Mouse (Mus musculus) intestine, postnatal 0 days (tissue): ENCODE measurements around the gene Gast. TPM values are rescaled to one million over a fixed set of nuclear protein-coding genes. Genes with fewer than 3 reads are reported as not detected.
"Not testable (repeated sequence)": the region's sequence is repeated elsewhere in the genome, so short reads cannot be mapped to it uniquely, and the experiment has no call there.

Experiments used
- ATAC-seq: fragments of 200-750 bp; cut with Nextera tagmentation; 2 replicates; pipeline ENCODE4 v1.8.0; 2017; ENCODE audit warnings: mild to moderate bottlenecking, moderate TSS enrichment, moderate library complexity
- H3K27ac ChIP-seq: fragments of 300-500 bp; sonication (generic); 2 replicates; pipeline ENCODE4 v1.5.1; 2014; ENCODE audit warnings: mild to moderate bottlenecking, low read depth, low read length, moderate library complexity
- H3K27me3 ChIP-seq: fragments of 300-500 bp; sonication (generic); replicated peaks from 2 replicates; pipeline ENCODE4 v1.6.1; 2014; ENCODE audit warnings: low read length, mixed read lengths; ENCODE audit not compliant: control insufficient read depth, insufficient read depth
- H3K36me3 ChIP-seq: fragments of 300-500 bp; sonication (generic); 2 replicates; pipeline ENCODE4 v1.6.1; 2014; ENCODE audit warnings: mild to moderate bottlenecking, moderate library complexity; ENCODE audit not compliant: control insufficient read depth, insufficient read depth
- H3K4me1 ChIP-seq: fragments of 300-500 bp; sonication (generic); replicated peaks from 2 replicates; pipeline ENCODE4 v1.6.1; 2014; ENCODE audit warnings: antibody characterized with exemption, low read length, mixed read lengths; ENCODE audit not compliant: control insufficient read depth, insufficient read depth
- H3K4me2 ChIP-seq: fragments of 300-500 bp; sonication (generic); replicated peaks from 2 replicates; pipeline ENCODE4 v1.6.1; 2014; ENCODE audit warnings: low read depth, mild to moderate bottlenecking, moderate library complexity
- H3K4me3 ChIP-seq: fragments of 300-500 bp; sonication (generic); 2 replicates; pipeline ENCODE4 v1.5.1; 2014; ENCODE audit warnings: low read depth, low read length
- H3K9ac ChIP-seq: fragments of 300-500 bp; sonication (generic); 2 replicates; pipeline ENCODE4 v1.6.1; 2014; ENCODE audit warnings: mild to moderate bottlenecking, low read depth, low read length
- H3K9me3 ChIP-seq: fragments of 300-500 bp; sonication (generic); 2 replicates; pipeline ENCODE4 v1.6.1; 2016; ENCODE audit warnings: mixed run types; ENCODE audit not compliant: control insufficient read depth
- CTCF ChIP-seq: sonication (generic); IDR thresholded peaks from 2 replicates; pipeline ENCODE4 v1.5.1; 2016; ENCODE audit warnings: low read depth, mild to moderate bottlenecking, control low read depth, antibody characterized with exemption, moderate library complexity
- WGBS: fragments of 180-500 bp; shearing (Covaris S2); extraction: QIAGEN DNeasy Blood & Tissue Kit; methylation state at CpG from one replicate; pipeline ENCODE4 v1.1.7; 2014; 5-methylcytosine and 5-hydroxymethylcytosine counted together
- polyA plus RNA-seq: library from polyadenylated mRNA; unstranded; fragments of >200 nt; fragmentation: Nextera tagmentation; extraction: Ambion mirVana; gene quantifications from 2 replicates; pipeline ENCODE4 v1.2.1, GENCODE M21; 2015

Gast gene
- polyA plus RNA-seq, 1 experiment from 2014 or later: 1.1 TPM

GRCm38 (mm10) chr11:100295308-100295707, 38.9 kb upstream of the Gast start:
- Histone ChIP-seq H3K27me3 (no peaks in the 10 kb centered on the region), H3K9ac (no peak overlapping the region), H3K4me1 (no peaks in the 10 kb centered on the region), H3K9me3 (no peaks in the 10 kb centered on the region), H3K36me3 (no peaks in the 10 kb centered on the region), H3K4me2 (no peak overlapping the region), H3K4me3 (no peak overlapping the region), H3K27ac (no peak overlapping the region)
- 6% methylated on average over 10 of the region's 10 CpGs for WGBS
- peak; percentile 37 for ATAC-seq
- TF ChIP-seq CTCF: peak; percentile 100

GRCm38 (mm10) chr11:100297801-100298200, 36.4 kb upstream of the Gast start:
- ATAC-seq: no peak
- H3K9me3 ChIP-seq: no peaks in the 10 kb centered on the region
- no peaks in the 10 kb centered on the region for H3K36me3 ChIP-seq
- WGBS: 40% methylated on average over 5 of the region's 5 CpGs
- no peak overlapping the region for H3K9ac ChIP-seq
- H3K4me3 ChIP-seq: no peak overlapping the region
- no peaks in the 10 kb centered on the region for H3K4me1 ChIP-seq
- H3K27ac ChIP-seq: no peak overlapping the region
- no peaks in the 10 kb centered on the region for H3K27me3 ChIP-seq
- TF ChIP-seq CTCF: peak; percentile 70
- H3K4me2 ChIP-seq: no peak overlapping the region

- Histone ChIP-seq H3K4me2 (peak overlapping the region; percentile 28; the same call in 1 of the 2 replicates), H3K36me3 (no peaks in the 10 kb centered on the region), H3K27me3 (no peaks in the 10 kb centered on the region), H3K9ac (no peak overlapping the region), H3K4me1 (no peaks in the 10 kb centered on the region), H3K9me3 (no peaks in the 10 kb centered on the region), H3K4me3 (no peak overlapping the region), H3K27ac (no peak overlapping the region)
- TF ChIP-seq CTCF: peak; percentile 88
- WGBS: 22% methylated on average over 18 of the region's 18 CpGs
- ATAC-seq: peak; percentile 29; the same call in 1 of the 2 replicates
Observed at GRCm38 (mm10) chr11:100298274-100299036, 35.8 kb upstream of the Gast start.

- WGBS: 10% methylated on average over 5 of the region's 5 CpGs
- Histone ChIP-seq H3K36me3 (no peaks in the 10 kb centered on the region), H3K27ac (no peak overlapping the region), H3K27me3 (no peaks in the 10 kb centered on the region), H3K9ac (no peak overlapping the region), H3K9me3 (no peaks in the 10 kb centered on the region), H3K4me3 (no peak overlapping the region), H3K4me1 (no peaks in the 10 kb centered on the region), H3K4me2 (no peak overlapping the region)
- ATAC-seq: no peak
- TF ChIP-seq CTCF: peak; percentile 95
Observed at GRCm38 (mm10) chr11:100300293-100300692, 33.9 kb upstream of the Gast start.

- 73% methylated on average over 5 of the region's 5 CpGs for WGBS
- H3K4me2 ChIP-seq: no peak overlapping the region
- no peak overlapping the region for H3K27ac ChIP-seq
- H3K9ac ChIP-seq: no peak overlapping the region
- no peaks in the 10 kb centered on the region for H3K27me3 ChIP-seq
- H3K9me3 ChIP-seq: no peaks in the 10 kb centered on the region
- H3K4me1 ChIP-seq: no peaks in the 10 kb centered on the region
- no peak for TF ChIP-seq CTCF
- ATAC-seq: no peak
- no peaks in the 10 kb centered on the region for H3K36me3 ChIP-seq
- no peak overlapping the region for H3K4me3 ChIP-seq
Observed at GRCm38 (mm10) chr11:100301292-100301691, 32.9 kb upstream of the Gast start.

- Histone ChIP-seq H3K9me3 (no peaks in the 10 kb centered on the region), H3K36me3 (no peaks in the 10 kb centered on the region), H3K4me3 (no peak overlapping the region), H3K4me1 (no peaks in the 10 kb centered on the region), H3K9ac (no peak overlapping the region), H3K4me2 (no peak overlapping the region), H3K27me3 (no peaks in the 10 kb centered on the region), H3K27ac (no peak overlapping the region)
- TF ChIP-seq CTCF: no peak
- no peak for ATAC-seq
- 84% methylated on average over 5 of the region's 5 CpGs for WGBS
Observed at GRCm38 (mm10) chr11:100307900-100308299, 26.3 kb upstream of the Gast start.

- ATAC-seq, H3K9ac ChIP-seq, H3K4me3 ChIP-seq, H3K9me3 ChIP-seq, H3K4me2 ChIP-seq, H3K27ac ChIP-seq, H3K36me3 ChIP-seq, H3K27me3 ChIP-seq, H3K4me1 ChIP-seq: not testable (repeated sequence)
- 90% methylated on average over 6 of the region's 6 CpGs for WGBS
Observed at GRCm38 (mm10) chr11:100308672-100309071, 25.5 kb upstream of the Gast start.
